Mouse (Mus musculus): ENCODE results near the gene Plekhg5. TPM values are rescaled to one million over a fixed set of nuclear protein-coding genes. Genes with fewer than 3 reads are reported as not detected.

The Plekhg5 gene
- polyA plus RNA-seq, 1 experiment from 2014 or later: 8.1 TPM

DNA sequence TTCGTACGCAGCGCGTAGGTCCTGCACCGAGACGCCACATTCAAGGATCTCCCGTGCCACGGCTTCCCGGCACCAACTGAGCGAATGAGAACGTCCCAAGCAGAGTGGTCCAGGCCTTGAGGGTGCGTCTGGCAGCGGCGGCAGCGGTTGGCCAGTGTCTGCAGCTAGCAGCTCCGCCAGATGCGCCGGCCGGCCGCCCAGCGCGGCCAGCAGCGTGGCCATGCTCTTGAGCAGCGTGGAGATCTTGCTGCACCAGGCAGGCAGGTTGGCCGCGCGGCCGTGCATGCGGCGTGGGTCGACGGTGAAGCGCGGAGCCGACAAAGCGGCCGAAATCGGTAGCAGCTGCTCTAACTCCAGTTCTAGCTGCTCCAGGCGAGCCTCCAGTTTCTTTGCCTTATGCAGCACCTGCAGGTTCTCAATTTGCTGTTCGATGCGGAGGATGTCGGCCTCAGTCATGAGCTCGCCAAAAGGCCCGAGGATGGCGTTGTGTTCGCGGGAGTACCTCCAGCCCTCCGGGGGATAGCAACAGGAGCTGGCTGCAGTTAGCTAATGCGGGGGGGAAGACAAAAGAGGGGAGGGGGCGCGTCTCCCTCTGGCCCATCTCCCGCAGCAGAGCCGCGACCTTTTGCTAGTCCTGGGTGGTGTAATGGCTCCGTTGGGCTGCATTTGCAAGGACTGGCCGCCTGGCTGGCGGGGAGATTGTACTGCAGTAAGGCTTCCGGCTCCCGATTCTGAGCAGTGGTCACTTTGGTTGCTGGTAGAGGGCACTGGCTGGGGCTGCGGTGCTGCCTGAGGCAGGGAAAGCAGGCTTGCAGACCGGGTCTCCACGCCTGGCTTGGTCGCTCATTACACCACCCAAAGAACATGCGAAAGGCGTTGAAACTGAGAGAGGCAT, 54.0 kb downstream of the Plekhg5 start:
- WGBS: 3% methylated on average over 65 of the region's 65 CpGs
- Histone ChIP-seq H3K27ac (replicated peaks) (0 out of 2 replicates have a peak overlapping the region, but pooled peaks have one; percentile 14), H3K27me3 (ENCODE audit: low read depth, poor library complexity, severe bottlenecking) (peaks cover 100% of the 10 kb centered on the region), H3K4me1 (peaks cover 57% of the 10 kb centered on the region), H3K4me3 (peak overlapping the region; percentile 44), H3K9me3 (replicated peaks) (no peaks in the 10 kb centered on the region), H3K36me3 (no peaks in the 10 kb centered on the region)
- peak; percentile 66 for DNase-seq (ENCODE audit: low spot score)

DNA sequence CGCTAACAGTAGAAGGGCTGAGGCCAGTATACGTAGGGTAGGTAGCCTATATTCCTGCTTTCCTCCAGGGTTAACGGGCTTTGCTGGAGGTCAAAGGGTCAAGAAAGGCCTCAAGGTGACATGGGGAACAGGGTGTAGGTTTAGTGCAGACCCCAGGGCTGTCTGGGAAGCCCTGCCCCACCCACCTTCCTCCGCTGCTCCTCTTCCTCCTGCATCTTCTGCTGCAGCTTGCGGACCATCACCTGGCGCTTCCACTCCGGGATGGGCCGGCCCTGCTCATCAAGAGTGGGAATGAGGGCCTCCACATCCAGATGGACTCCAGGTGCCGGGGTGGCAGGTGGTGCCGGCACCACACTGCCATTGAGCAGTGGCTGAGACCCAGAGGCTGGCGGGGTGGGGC, 55.6 kb downstream of the Plekhg5 start:
- Histone ChIP-seq H3K36me3 (no peaks in the 10 kb centered on the region), H3K27me3 (ENCODE audit: low read depth, poor library complexity, severe bottlenecking) (peaks cover 100% of the 10 kb centered on the region), H3K9me3 (replicated peaks) (no peaks in the 10 kb centered on the region), H3K27ac (replicated peaks) (no peak overlapping the region), H3K4me1 (peaks cover 70% of the 10 kb centered on the region), H3K4me3 (no peak overlapping the region)
- DNase-seq (ENCODE audit: low spot score): no peak
- WGBS: 71% methylated on average over 11 of the region's 11 CpGs

DNA sequence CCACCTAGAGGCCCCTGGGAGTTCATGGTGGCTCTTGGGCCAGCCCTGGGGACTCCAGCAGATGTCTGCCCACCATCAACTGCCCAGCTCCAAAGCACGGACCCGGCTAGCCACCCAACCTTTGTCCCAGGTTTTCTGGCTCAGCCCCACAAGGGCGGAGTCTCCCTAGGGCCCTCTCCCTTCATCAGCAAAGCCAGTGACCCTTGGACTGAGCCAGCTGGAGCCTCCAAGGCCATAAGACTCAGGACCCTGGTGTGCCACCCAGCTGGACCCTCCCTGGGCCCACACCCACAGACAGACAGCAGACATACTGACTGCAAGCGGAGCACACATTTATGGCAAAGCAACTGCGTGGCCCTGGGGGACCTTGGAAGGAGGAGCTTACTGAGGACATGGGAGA, 56.5 kb downstream of the Plekhg5 start:
- Histone ChIP-seq H3K27ac (replicated peaks) (no peak overlapping the region), H3K27me3 (ENCODE audit: low read depth, poor library complexity, severe bottlenecking) (peaks cover 100% of the 10 kb centered on the region), H3K4me3 (no peak overlapping the region), H3K36me3 (no peaks in the 10 kb centered on the region), H3K4me1 (peaks cover 70% of the 10 kb centered on the region), H3K9me3 (replicated peaks) (no peaks in the 10 kb centered on the region)
- DNase-seq (ENCODE audit: low spot score): no peak
- WGBS: 52% methylated on average over 5 of the region's 5 CpGs

DNA sequence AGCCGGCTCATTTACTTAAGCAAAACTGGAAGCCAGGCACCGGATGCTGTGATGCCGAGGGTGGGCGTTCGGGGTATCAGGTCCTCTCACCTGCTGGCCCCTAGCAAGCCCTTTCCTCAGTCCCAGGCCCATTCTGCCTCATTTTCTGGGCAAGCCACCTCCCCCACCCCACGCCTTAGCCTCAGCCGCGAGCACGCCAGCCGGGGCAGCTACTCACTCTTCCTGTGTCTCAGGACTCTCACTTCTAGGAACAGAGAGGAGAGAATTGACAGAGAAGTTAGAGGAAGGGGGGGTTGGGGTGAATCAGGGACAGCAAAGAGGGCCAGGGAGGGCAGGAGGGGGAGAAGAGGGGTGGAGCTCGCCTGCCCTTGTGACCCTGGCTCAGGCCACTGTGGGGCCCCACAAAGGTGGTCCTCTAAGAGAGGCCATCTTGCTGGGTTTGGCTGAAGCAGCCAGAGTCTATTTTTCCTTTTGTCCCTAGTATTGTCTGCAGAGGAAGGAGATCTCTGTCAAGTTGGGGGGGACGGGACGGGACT, 57.2 kb downstream of the Plekhg5 start:
- 20% methylated on average over 13 of the region's 13 CpGs for WGBS
- H3K27ac ChIP-seq (replicated peaks): no peak overlapping the region
- no peaks in the 10 kb centered on the region for H3K9me3 ChIP-seq (replicated peaks)
- no peaks in the 10 kb centered on the region for H3K36me3 ChIP-seq
- H3K4me1 ChIP-seq: peaks cover 70% of the 10 kb centered on the region
- peaks cover 100% of the 10 kb centered on the region for H3K27me3 ChIP-seq (ENCODE audit: low read depth, poor library complexity, severe bottlenecking)
- no peak overlapping the region for H3K4me3 ChIP-seq
- no peak for DNase-seq (ENCODE audit: low spot score)

DNA sequence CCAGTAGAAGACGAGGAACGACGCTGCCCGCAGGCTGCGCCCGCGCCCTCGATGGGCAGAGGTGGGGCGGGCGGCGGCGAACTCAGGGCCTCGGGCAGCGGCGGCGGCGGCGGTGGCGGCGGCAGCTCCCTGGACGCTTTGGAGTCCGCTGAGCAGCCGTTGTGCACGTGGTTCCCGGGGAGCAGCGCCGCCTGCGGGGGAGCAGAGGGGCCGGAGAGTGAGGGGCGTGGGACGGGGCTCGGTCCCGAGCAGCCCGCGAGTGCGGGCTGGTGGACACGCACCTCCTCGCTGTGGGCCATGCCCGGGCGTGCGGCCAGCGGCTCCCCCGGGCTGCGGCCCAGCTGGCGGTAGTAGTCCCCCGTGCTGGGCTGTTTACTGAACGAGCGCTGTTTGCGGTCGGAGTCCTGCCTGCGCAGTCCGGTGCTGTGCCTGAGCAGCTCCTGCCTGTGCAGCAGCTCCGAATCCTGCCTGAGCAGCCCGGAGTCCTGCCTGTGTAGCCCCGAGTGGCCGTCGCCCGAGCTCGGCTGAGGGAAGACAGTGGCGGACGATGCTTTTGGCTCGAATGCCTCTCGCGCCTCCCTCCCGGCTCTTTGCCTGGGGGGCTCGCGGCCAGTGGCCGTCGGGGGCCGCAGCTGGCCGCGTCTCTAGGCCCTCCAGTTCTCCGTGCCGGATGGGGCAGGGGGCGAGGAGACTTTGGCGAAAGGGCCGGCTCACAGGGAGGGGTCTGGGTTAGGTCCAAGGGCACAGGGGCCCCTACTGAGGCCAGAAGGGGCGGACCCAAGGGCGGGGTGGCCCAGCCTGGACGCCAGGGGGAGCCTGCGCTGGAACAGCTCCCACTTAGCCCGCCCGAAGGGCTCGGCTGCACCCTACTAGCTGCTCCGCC, 58.7 kb downstream of the Plekhg5 start:
- Histone ChIP-seq H3K9me3 (replicated peaks) (no peaks in the 10 kb centered on the region), H3K36me3 (no peaks in the 10 kb centered on the region), H3K4me1 (peaks cover 56% of the 10 kb centered on the region), H3K4me3 (peak overlapping the region; percentile 52), H3K27ac (replicated peaks) (no peak overlapping the region; the same call in 1 of the 2 replicates), H3K27me3 (ENCODE audit: low read depth, poor library complexity, severe bottlenecking) (peaks cover 100% of the 10 kb centered on the region)
- DNase-seq (ENCODE audit: low spot score): peak; percentile 69
- under 1% methylated on average over 74 of the region's 85 CpGs for WGBS

DNA sequence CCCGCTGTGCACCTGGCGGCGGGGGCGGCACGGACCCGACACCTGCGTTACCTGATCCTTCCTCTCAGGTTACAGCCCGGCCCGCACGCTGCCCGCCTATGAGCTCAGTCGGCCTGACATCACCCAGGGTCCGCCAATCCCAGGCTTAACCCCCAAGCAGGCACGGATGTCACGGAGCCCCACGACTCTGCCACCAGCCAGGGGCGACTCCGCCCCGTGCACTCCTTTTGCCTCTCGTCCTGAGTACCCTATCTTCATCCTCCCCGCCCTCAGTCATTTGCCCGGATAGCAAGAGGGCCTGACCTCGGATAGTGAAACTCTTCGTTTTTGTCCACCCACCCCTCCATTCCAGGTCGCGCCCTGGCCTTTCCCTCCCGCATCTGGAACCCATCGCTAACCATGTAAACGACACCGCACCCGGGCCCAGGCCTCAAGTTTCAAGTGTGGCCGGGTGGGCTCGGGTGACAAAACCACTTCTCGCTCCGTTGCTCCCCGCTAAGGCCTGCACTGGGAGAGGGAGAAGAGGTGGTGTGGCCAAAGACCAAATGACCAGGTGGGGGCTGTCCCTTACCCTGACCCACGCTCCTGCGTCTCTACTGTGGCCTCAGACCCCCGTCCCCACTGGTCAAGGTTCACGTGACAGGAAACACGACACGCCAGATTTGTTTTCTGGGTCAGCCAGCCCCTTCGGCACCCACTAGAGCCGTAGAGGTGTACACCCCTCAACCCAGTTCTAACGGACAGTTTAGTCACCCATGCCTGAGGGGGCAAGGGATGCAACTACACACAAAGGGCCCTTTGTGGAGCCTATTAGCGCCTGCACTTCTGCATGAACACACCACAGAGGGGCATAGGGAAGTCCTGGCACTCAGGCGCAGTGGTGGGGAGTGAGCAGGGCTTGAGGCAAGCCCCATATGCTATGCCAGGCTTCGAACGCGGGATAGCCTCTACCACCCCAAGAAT, 59.8 kb downstream of the Plekhg5 start:
- Histone ChIP-seq H3K36me3 (no peaks in the 10 kb centered on the region), H3K27me3 (ENCODE audit: low read depth, poor library complexity, severe bottlenecking) (peaks cover 99% of the 10 kb centered on the region), H3K9me3 (replicated peaks) (no peaks in the 10 kb centered on the region), H3K27ac (replicated peaks) (no peak overlapping the region; the same call in 1 of the 2 replicates), H3K4me3 (peak overlapping the region; percentile 52), H3K4me1 (peaks cover 52% of the 10 kb centered on the region)
- WGBS: 5% methylated on average over 50 of the region's 50 CpGs
- DNase-seq (ENCODE audit: low spot score): no peak

DNA sequence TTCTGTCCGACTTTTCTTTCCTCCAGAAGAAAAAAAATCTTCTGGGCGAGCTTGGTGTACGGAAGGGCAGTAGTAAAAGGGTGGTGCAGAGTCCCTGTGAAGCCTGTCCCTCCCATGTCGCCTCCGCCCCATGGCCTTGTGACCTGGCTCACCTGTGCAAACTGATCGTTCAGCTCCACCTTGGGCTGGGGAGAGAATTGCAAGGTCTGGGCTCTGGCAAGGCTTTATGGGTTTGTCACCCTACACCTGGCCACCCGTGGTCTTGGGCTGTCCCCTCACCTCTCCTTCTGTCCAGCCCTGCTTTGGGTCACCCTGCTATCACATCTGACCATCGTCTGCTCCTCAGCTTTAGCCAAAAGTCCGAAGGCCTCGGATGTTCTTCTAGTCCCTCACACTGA, 60.5 kb downstream of the Plekhg5 start:
- Histone ChIP-seq H3K9me3 (replicated peaks) (no peaks in the 10 kb centered on the region), H3K27me3 (ENCODE audit: low read depth, poor library complexity, severe bottlenecking) (peaks cover 99% of the 10 kb centered on the region), H3K27ac (replicated peaks) (no peak overlapping the region), H3K4me3 (no peak overlapping the region), H3K4me1 (peaks cover 52% of the 10 kb centered on the region), H3K36me3 (no peaks in the 10 kb centered on the region)
- DNase-seq (ENCODE audit: low spot score): no peak
- 29% methylated on average over 10 of the region's 10 CpGs for WGBS

DNA sequence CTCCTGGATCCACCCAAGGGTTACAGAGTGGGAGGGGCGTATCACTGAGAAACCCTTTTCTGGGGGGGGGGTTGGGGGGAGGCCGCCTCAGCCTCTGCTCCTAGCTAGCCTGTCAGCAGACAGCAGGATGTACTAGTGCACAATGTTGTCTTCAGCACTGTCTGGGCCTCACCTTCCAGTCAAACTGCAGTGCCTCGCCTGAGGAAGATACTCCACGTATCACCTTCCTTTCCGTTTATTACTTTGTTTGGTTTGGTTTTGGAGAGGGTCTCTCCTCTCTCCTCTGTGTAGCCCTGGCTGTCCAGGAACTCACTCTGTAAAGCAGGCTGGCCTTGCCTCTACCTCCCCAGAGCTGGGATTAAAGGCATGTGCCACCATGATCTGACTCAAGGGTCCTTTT, 60.9 kb downstream of the Plekhg5 start:
- Histone ChIP-seq H3K9me3 (replicated peaks) (no peaks in the 10 kb centered on the region), H3K4me3 (no peak overlapping the region), H3K27me3 (ENCODE audit: low read depth, poor library complexity, severe bottlenecking) (peaks cover 99% of the 10 kb centered on the region), H3K36me3 (no peaks in the 10 kb centered on the region), H3K4me1 (peaks cover 51% of the 10 kb centered on the region), H3K27ac (replicated peaks) (no peak overlapping the region)
- 46% methylated on average over 5 of the region's 5 CpGs for WGBS
- no peak for DNase-seq (ENCODE audit: low spot score)

DNA sequence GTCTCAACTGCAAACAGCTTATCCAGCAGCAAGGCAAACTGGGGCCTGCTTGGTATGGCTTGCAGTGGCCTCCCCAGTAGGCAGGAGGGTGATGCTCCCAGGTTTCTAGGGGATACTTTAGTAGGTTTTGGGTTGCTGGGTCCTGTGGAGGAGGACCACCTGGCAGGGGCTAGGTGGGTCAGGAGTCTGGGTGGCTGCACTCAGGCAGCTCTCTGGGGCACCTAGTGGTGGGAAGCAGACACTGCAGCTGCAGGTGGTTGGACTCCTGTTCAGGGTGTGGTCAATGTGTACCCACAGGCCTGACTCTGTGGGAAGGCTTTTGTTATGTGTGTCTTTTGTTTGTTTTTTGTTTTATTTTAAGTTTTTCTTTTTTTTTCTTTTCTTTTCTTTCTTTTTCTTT, 62.2 kb downstream of the Plekhg5 start:
- Histone ChIP-seq H3K4me1 (peaks cover 50% of the 10 kb centered on the region), H3K27ac (replicated peaks) (no peak overlapping the region), H3K36me3 (no peaks in the 10 kb centered on the region), H3K9me3 (replicated peaks) (no peaks in the 10 kb centered on the region), H3K27me3 (ENCODE audit: low read depth, poor library complexity, severe bottlenecking) (peaks cover 96% of the 10 kb centered on the region), H3K4me3 (no peak overlapping the region)
- DNase-seq (ENCODE audit: low spot score): no peak

DNA sequence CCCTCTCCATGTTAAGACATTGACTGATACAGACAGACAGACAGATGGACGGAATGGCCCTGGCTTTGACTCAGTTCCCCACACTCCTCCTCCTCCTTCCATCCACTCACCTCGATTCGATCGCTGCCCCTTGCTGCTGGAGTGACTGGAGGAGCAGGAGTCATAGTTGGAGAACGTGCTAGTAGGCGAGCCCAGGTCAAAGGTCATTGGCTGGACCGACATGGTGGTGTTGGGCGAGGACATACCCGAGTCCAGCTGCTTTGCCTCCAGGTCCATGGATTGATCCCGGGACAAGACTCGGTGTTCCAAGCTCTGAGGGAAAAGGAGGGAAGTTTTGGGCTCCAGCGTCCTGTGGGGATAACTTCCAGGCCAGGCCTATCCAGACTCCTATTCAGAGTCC, 63.1 kb downstream of the Plekhg5 start:
- no peak overlapping the region for H3K4me3 ChIP-seq
- WGBS: 80% methylated on average over 12 of the region's 12 CpGs
- H3K27me3 ChIP-seq (ENCODE audit: low read depth, poor library complexity, severe bottlenecking): peaks cover 94% of the 10 kb centered on the region
- DNase-seq (ENCODE audit: low spot score): no peak
- H3K4me1 ChIP-seq: peaks cover 41% of the 10 kb centered on the region
- no peaks in the 10 kb centered on the region for H3K9me3 ChIP-seq (replicated peaks)
- no peaks in the 10 kb centered on the region for H3K36me3 ChIP-seq
- H3K27ac ChIP-seq (replicated peaks): no peak overlapping the region

DNA sequence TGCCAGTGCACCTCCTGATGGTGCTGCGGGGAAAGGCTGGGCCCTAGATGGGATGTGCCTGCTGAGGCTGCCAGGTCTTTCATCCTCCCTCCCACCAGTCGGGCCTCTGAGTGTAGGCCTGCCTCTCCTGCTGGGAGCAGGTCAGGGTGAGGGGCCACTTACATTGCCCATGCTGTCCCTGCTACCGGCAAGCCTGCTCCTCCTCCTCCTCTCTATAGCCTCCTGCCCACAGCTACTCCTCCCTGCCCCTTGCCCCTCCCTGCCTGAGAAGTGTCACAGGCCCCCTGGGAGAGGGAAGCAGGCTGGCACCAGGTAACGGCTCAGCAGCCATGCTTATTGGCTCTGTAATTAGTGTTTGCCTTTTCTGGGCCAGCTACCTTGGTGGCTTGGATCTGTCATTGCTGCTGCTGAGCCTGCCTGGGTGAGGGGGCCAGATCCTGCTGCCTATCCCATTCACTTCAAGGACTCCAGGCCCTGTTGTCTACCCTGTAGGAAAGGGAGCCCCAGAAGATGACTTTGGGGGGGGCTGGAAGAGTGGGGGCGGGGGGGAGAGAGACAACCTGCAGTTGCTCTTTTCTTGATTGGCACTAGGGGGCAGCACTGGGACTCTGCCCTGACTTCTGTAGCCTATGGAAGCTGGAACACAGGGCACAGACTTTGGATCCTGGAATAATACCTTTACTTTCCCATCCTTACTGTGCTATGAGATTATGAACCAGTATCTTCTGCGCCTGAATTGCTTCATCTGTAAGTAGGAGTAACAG, 64.0 kb downstream of the Plekhg5 start:
- 29% methylated on average over 6 of the region's 6 CpGs for WGBS
- peaks cover 94% of the 10 kb centered on the region for H3K27me3 ChIP-seq (ENCODE audit: low read depth, poor library complexity, severe bottlenecking)
- no peak overlapping the region for H3K27ac ChIP-seq (replicated peaks)
- H3K9me3 ChIP-seq (replicated peaks): no peaks in the 10 kb centered on the region
- H3K4me1 ChIP-seq: peaks cover 32% of the 10 kb centered on the region
- no peaks in the 10 kb centered on the region for H3K36me3 ChIP-seq
- no peak overlapping the region for H3K4me3 ChIP-seq
- DNase-seq (ENCODE audit: low spot score): no peak

All from midbrain, embryonic 10.5 days (tissue).